Mouse (Mus musculus) stomach, embryonic 16.5 days (tissue): ENCODE results near the gene Samd4b. TPM values are rescaled to one million over a fixed set of nuclear protein-coding genes. Genes with fewer than 3 reads are reported as not detected.
"Not testable (repeated sequence)": the region's sequence is repeated elsewhere in the genome, so short reads cannot be mapped to it uniquely, and the experiment has no call there.

Source experiments
- ATAC-seq: fragments of 200-750 bp; cut with Nextera tagmentation; 2 replicates; pipeline ENCODE4 v1.8.0; 2017; ENCODE audit warnings: moderate number of reproducible peaks, moderate TSS enrichment; ENCODE audit not compliant: insufficient read depth, low FRiP score
- H3K27ac ChIP-seq: fragments of 300-500 bp; sonication (generic); 2 replicates; pipeline ENCODE4 v1.5.1; 2014; ENCODE audit warnings: low read length
- H3K27me3 ChIP-seq: fragments of 300-500 bp; sonication (generic); 2 replicates; pipeline ENCODE4 v1.6.1; 2014; ENCODE audit warnings: low read length, control low read depth, mixed read lengths; ENCODE audit not compliant: control insufficient read depth, insufficient read depth
- H3K36me3 ChIP-seq: fragments of 300-500 bp; sonication (generic); 2 replicates; pipeline ENCODE4 v1.6.1; 2014; ENCODE audit warnings: low read length; ENCODE audit not compliant: control insufficient read depth, insufficient read depth
- H3K4me1 ChIP-seq: fragments of 300-500 bp; sonication (generic); 2 replicates; pipeline ENCODE4 v1.6.1; 2014; ENCODE audit warnings: low read length, control low read depth, mixed read lengths; ENCODE audit not compliant: control insufficient read depth, insufficient read depth
- H3K4me2 ChIP-seq: fragments of 300-500 bp; sonication (generic); 2 replicates; pipeline ENCODE4 v1.6.1; 2014; ENCODE audit warnings: low read depth, low read length, mixed read lengths
- H3K4me3 ChIP-seq: fragments of 300-500 bp; sonication (generic); replicated peaks from 2 replicates; pipeline ENCODE4 v1.5.1; 2014; ENCODE audit warnings: mild to moderate bottlenecking, low read length
- H3K9ac ChIP-seq: fragments of 300-500 bp; sonication (generic); 2 replicates; pipeline ENCODE4 v1.6.1; 2014; ENCODE audit warnings: low read length
- H3K9me3 ChIP-seq: fragments of 300-500 bp; sonication (generic); replicated peaks from 2 replicates; pipeline ENCODE4 v1.6.1; 2016; ENCODE audit warnings: low read length, control low read depth; ENCODE audit not compliant: control insufficient read depth
- WGBS: fragments of 180-500 bp; shearing (Covaris S2); extraction: QIAGEN DNeasy Blood & Tissue Kit; methylation state at CpG from one replicate; pipeline ENCODE4 v1.1.7; 2014; 5-methylcytosine and 5-hydroxymethylcytosine counted together
- polyA plus RNA-seq: library from polyadenylated mRNA; unstranded; fragments of >200 nt; fragmentation: Nextera tagmentation; extraction: Ambion mirVana; gene quantifications from 2 replicates; pipeline ENCODE4 v1.2.1, GENCODE M21; 2015

The Samd4b gene
- polyA plus RNA-seq, 1 experiment from 2014 or later: 10.9 TPM

DNA sequence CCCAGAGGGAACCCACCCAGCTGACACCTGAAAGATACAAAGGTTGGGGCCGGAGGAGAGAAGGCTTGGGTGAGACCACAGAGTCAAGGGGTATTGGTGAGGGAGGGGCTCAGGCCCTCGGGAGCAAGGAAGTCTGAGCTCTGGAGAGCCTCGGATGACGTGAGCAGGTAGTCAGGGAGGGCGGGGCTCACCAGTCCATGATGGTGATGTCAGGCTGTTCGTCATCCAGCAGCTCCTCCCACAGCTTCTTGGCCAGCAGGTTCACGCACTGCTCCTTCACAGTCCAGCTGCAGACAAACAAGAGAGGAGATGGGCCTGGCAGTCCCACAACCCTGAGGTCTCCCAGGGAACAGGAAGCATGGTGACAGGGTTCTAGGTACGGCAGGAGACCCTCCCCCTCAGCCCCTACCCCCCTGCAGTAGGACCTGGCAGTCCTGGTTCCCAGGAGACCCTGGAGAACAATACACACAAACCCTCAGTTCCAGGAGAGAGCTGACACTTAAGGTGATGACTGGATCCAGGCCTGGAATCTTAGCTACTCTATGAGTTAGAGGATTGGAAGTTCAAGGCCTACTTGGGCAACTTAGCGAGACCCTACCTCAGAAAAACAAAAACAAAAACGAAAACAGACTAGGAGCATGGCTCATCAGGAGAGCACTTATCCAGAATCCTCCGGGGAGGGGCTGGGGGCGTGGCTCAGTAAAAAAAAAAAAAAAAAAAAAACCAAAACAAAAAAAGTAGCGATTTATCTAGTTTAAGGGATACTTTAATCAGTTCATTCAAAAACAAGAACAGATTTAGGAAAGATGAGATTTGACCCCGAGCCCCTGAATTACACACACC is 52.7 kb downstream of the Samd4b start:
- no peaks in the 10 kb centered on the region for H3K36me3 ChIP-seq
- H3K9me3 ChIP-seq: no peaks in the 10 kb centered on the region
- 31% methylated on average over 14 of the region's 14 CpGs for WGBS
- peak overlapping the region; percentile 46; the same call in 1 of the 2 replicates for H3K4me2 ChIP-seq
- ATAC-seq: peak; percentile 53; the same call in 1 of the 2 replicates
- peaks cover 8% of the 10 kb centered on the region; the same call in 1 of the 2 replicates for H3K4me1 ChIP-seq
- peak overlapping the region; percentile 26; the same call in 1 of the 2 replicates for H3K4me3 ChIP-seq
- peaks cover 27% of the 10 kb centered on the region for H3K27me3 ChIP-seq
- H3K27ac ChIP-seq: no peak overlapping the region
- no peak overlapping the region for H3K9ac ChIP-seq

DNA sequence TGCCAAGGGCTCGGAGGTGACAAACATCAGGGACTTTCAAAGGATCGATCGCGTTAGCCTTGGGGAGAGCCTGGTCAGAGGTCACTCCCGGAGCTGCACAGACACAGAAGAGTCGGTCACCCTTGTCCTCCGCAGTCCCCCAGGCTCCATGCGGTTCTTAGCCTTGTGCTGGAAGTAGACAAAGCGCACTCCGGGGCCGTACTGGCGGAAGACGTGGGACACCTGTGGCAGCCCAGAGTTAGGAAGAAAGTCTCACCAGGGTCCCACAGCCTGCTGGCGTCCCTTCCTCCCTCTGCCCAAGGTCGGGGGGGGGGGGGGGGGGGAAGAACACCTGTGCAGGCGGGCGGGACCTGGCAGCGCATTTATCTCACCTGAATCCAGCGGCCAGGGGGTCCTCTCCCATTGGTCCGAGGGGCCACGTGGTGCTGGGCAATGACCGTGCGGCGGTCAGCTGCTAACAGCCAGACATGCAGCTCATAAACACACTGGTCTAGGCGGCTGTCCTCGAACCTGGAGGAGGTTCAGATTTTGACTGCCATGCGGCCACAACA is 53.8 kb downstream of the Samd4b start:
- Histone ChIP-seq H3K27ac (no peak overlapping the region), H3K36me3 (no peaks in the 10 kb centered on the region), H3K9ac (peak overlapping the region; percentile 50), H3K27me3 (peaks cover 27% of the 10 kb centered on the region), H3K4me2 (peak overlapping the region; percentile 46), H3K4me3 (peak overlapping the region; percentile 28), H3K4me1 (peaks cover 8% of the 10 kb centered on the region; the same call in 1 of the 2 replicates), H3K9me3 (no peaks in the 10 kb centered on the region)
- WGBS: 4% methylated on average over 26 of the region's 27 CpGs
- peak; percentile 49; the same call in 1 of the 2 replicates for ATAC-seq

DNA sequence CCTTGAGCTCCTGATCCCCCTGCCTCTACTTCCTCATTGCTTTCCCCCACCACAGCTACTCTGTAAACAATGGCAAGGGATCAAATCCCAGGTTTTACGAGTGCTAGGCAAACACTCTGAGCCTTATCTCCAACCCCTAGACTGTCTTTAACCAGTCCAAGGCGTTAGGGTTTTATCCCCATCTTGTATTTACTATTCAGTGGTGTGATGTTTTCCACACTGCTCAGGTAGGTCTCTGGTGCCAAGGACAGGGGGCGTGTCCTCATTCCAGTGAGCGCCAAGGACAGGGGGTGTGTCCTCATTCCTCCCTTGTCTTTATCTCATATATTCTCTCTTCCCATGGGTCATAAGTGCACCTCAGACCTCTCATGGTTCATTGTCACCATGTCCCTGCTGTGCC is 57.4 kb downstream of the Samd4b start, which contains the start of gene Sycn:
Sycn (plus strand) TSS at position 360 of the 400 bp plus-strand sequence.
- H3K9ac ChIP-seq: no peak within 1 kb of the TSS
- peak; percentile 66; the same call in 1 of the 2 replicates for ATAC-seq
- WGBS: 42% methylated on average over 4 of the region's 4 CpGs

DNA sequence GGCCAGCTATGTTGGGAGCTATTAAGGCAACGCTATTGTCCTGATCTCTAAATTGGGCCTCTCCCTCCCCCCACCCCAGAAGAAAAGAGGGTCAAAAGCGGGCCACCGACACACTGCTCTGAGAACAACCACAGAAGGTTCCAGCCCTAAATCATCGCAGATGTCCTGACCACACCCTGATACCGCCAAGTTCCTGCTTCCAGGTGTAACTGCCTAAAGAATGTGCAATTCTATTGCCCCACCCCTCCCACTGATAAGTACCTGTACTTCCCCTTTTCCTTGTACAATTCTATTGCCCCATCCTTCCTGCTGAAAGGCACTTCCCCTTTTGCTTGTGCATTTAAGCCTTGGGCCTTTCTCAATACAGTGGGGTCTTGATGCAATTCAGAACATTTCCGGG is 59.1 kb downstream of the Samd4b start:
- H3K4me3 ChIP-seq, H3K4me2 ChIP-seq, H3K9ac ChIP-seq, H3K4me1 ChIP-seq, H3K9me3 ChIP-seq, H3K36me3 ChIP-seq, ATAC-seq, H3K27ac ChIP-seq, H3K27me3 ChIP-seq: not testable (repeated sequence)
- 90% methylated on average over 6 of the region's 6 CpGs for WGBS

More for the DNA sequence above, 57.4 kb downstream of the Samd4b start, which contains the start of gene Sycn:
- no peaks in the 10 kb centered on the region for H3K9me3 ChIP-seq
- peaks cover 6% of the 10 kb centered on the region for H3K27me3 ChIP-seq
- H3K4me1 ChIP-seq: no peaks in the 10 kb centered on the region; the same call in 1 of the 2 replicates
- no peak within 1 kb of the TSS for H3K4me2 ChIP-seq
- H3K36me3 ChIP-seq: no peaks in the 10 kb centered on the region
- no peak within 1 kb of the TSS for H3K4me3 ChIP-seq
- 0 out of 2 replicates have a peak within 1 kb of the TSS, but pooled peaks have one; percentile 1 for H3K27ac ChIP-seq

DNA sequence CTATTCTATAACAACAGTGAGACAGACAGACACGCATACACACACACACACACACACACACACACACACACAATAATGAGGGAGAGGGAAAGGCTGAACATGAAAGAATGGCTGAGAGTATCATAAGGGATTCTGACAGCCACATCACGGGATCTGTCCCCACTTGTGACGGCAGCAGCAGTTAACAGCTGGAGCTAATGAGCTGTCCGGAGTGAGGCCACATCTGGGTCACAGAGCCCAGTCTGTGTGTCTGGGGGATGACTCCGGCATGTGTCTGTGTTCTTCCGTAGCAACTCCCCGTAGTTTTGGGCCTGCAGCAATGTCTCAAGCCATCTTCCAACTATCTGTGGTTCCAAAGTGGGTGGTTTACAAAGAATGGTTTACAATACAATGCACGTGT is 65.9 kb downstream of the Samd4b start:
- Histone ChIP-seq H3K9ac (no peak overlapping the region), H3K27me3 (no peaks in the 10 kb centered on the region), H3K4me3 (no peak overlapping the region), H3K27ac (no peak overlapping the region), H3K4me1 (no peaks in the 10 kb centered on the region), H3K9me3 (no peaks in the 10 kb centered on the region), H3K4me2 (no peak overlapping the region), H3K36me3 (no peaks in the 10 kb centered on the region)
- 68% methylated on average over 8 of the region's 8 CpGs for WGBS
- no peak for ATAC-seq

DNA sequence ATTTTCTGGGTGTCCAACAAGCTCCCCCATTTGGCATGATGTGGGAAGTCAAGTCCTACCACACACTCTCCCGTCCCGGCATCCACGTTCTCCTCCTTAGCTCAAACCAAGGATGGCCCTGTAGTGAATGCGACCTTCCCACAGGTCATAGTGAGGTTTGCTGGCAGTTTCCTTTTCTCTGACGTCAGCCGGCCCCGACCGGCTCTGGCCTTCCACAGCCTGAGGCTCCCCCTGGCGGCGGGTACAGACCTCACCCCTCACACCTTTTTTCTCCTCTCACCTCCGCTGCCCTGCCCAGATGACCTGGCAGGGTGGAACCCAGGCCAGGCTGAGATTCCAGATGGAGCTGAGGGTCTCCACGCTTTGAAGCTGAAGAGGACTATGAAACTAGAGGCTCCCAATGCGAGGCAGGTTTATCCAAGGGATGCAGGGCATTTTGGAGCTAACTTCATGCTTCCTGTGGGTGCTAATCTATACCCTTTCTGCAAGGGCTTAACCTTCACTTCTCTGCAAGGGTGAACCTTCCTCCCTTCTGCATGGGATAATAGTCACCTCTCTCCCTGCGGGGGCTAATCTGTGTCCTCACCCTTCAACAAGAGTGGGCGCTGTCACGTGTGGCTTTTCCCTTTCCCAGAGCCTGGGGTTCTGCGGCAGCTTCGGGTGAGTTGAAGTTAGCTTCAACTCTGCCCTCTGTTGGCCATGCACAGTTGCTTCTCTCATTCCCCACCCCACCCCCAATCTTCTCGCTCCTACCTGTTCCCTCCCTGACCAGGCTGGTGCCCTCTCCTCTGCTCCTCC is 69.8 kb downstream of the Samd4b start:
- Histone ChIP-seq H3K4me3 (no peak overlapping the region), H3K9me3 (no peaks in the 10 kb centered on the region), H3K9ac (no peak overlapping the region), H3K4me1 (no peaks in the 10 kb centered on the region), H3K27me3 (no peaks in the 10 kb centered on the region), H3K4me2 (no peak overlapping the region), H3K27ac (no peak overlapping the region), H3K36me3 (no peaks in the 10 kb centered on the region)
- WGBS: 5% methylated on average over 19 of the region's 19 CpGs
- ATAC-seq: peak; percentile 51; the same call in 1 of the 2 replicates

DNA sequence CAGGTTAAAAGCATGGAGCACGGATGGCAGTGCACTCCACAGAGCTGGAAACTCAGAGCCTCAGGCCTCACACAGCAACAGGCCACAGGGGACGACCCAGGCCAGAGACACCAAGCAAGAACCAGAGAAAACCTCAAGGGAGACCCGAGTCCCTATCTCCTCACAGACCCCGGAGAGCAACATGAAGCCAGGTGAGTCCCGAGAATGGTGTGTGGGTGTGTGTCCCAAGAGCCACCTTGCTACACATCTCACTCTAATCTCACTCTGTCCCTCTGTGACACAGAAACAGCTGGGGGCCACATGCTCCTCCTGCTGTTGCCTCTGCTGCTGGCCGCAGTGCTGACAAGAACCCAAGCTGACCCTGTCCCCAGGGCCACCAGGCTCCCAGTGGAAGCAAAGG is 75.4 kb downstream of the Samd4b start, which contains the start of gene Ifnl3:
Ifnl3 (plus strand) TSS at position 301 of the 400 bp plus-strand sequence.
- H3K4me1 ChIP-seq, H3K4me2 ChIP-seq, H3K27me3 ChIP-seq, ATAC-seq, H3K36me3 ChIP-seq, H3K9ac ChIP-seq, H3K27ac ChIP-seq, H3K9me3 ChIP-seq, H3K4me3 ChIP-seq: not testable (repeated sequence)
- WGBS: 73% methylated on average over 5 of the region's 6 CpGs

DNA sequence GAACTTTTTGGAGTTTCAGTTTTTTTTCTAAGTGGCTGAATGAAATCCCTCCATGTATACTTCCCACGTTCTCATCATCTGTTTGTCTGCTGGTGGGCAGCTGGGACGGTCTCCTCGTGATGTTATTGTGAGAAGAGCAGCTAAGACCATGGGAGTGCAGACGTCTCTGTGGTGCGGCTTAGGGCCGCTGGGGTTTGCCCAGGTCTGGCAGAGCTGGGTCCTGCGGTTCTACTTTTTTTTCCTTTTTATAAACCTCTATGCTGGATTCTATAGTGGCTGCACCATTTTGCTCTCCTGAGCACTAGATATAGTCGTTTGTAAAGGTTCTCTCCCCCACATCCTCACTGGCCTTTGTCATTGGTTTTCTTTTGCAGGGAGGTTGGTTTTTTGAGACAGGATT is 86.5 kb downstream of the Samd4b start:
- WGBS: 63% methylated on average over 8 of the region's 8 CpGs
- Histone ChIP-seq H3K27ac (no peak overlapping the region), H3K4me1 (no peaks in the 10 kb centered on the region), H3K4me2 (no peak overlapping the region), H3K9ac (no peak overlapping the region), H3K9me3 (no peaks in the 10 kb centered on the region), H3K36me3 (no peaks in the 10 kb centered on the region), H3K4me3 (no peak overlapping the region), H3K27me3 (no peaks in the 10 kb centered on the region)
- no peak for ATAC-seq
